Mouse (Mus musculus) lung, adult 2 months (tissue): ENCODE data around the gene Adap1.

Experiments used
- CTCF ChIP-seq: fragments of 200-500 bp; IDR thresholded peaks from 2 replicates; pipeline ENCODE4 v1.5.1; 2011; ENCODE audit warnings: mild to moderate bottlenecking, low read length, control low read depth; ENCODE audit not compliant: insufficient read depth
- POLR2A ChIP-seq: fragments of 200-500 bp; IDR thresholded peaks from 2 replicates; pipeline ENCODE4 v1.6.1; 2011; ENCODE audit warnings: low read depth, mild to moderate bottlenecking, control low read depth, low read length, borderline replicate concordance; ENCODE audit errors: extremely low read depth

DNA sequence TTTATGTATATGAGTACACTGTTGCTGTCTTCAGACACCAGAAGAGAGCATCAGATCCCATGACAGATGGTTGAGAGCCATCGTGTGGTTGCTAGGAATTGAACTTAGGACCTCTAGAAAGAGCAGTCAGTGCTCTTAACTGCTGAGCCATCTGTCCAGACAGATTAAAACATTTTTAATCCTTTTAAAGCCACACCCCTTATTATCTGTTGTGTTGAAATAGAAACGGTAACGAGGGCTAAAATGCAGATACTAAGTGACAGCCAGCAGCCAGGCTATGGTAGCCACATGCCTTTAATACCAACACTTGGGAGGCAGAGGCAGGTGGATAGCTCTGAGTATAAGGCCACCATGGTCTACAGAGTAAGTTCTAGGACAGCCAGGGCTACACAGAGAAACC lies 93.3 kb downstream of the Adap1 start:
- TF ChIP-seq POLR2A (no peak), CTCF (no peak)
